Mouse (Mus musculus) midbrain, embryonic 12.5 days (tissue): Measurements from ENCODE around the gene Prr19. TPM values are rescaled to one million over a fixed set of nuclear protein-coding genes. Genes with fewer than 3 reads are reported as not detected.

Source experiments
- ATAC-seq: fragments of 200-750 bp; cut with Nextera tagmentation; 2 replicates; pipeline ENCODE4 v1.8.0; 2017; ENCODE audit warnings: low read depth, moderate TSS enrichment, moderate library complexity; ENCODE audit not compliant: low FRiP score
- H3K27ac ChIP-seq: fragments of 300-500 bp; sonication (generic); replicated peaks from 2 replicates; pipeline ENCODE4 v1.5.1; 2016; ENCODE audit warnings: mild to moderate bottlenecking
- H3K27me3 ChIP-seq: fragments of 300-500 bp; sonication (generic); 2 replicates; pipeline ENCODE4 v1.6.1; 2016; ENCODE audit warnings: mild to moderate bottlenecking
- H3K36me3 ChIP-seq: fragments of 300-500 bp; sonication (generic); 2 replicates; pipeline ENCODE4 v1.6.1; 2016
- H3K4me1 ChIP-seq: fragments of 300-500 bp; sonication (generic); 2 replicates; pipeline ENCODE4 v1.6.1; 2016
- H3K4me2 ChIP-seq: fragments of 300-500 bp; sonication (generic); replicated peaks from 2 replicates; pipeline ENCODE4 v1.6.1; 2016; ENCODE audit warnings: mild to moderate bottlenecking, moderate library complexity
- H3K4me3 ChIP-seq: fragments of 300-500 bp; sonication (generic); 2 replicates; pipeline ENCODE4 v1.5.1; 2016; ENCODE audit warnings: mild to moderate bottlenecking
- H3K9ac ChIP-seq: fragments of 300-500 bp; sonication (generic); replicated peaks from 2 replicates; pipeline ENCODE4 v1.6.1; 2016; ENCODE audit warnings: mild to moderate bottlenecking, moderate library complexity
- H3K9me3 ChIP-seq: fragments of 300-500 bp; sonication (generic); 2 replicates; pipeline ENCODE4 v1.6.1; 2016; ENCODE audit warnings: mild to moderate bottlenecking
- WGBS: fragments of 180-500 bp; shearing (Covaris S2); methylation state at CpG from one replicate; pipeline ENCODE4 v1.1.7; 2016; 5-methylcytosine and 5-hydroxymethylcytosine counted together
- polyA plus RNA-seq: library from polyadenylated mRNA; unstranded; fragments of >200 nt; fragmentation: Nextera tagmentation; extraction: Ambion mirVana; gene quantifications from 2 replicates; pipeline ENCODE4 v1.2.1, GENCODE M21; 2016

Gene Prr19
- polyA plus RNA-seq, 1 experiment from 2014 or later: 1.3 TPM

- peaks cover 25% of the 10 kb centered on the region for H3K4me1 ChIP-seq
- H3K36me3 ChIP-seq: peaks cover 35% of the 10 kb centered on the region
- peak within 1 kb of the TSS; percentile 97 for H3K27ac ChIP-seq
- under 1% methylated on average over 52 of the region's 52 CpGs for WGBS
- peak within 1 kb of the TSS; percentile 72 for H3K4me3 ChIP-seq
- H3K27me3 ChIP-seq: peaks cover 1% of the 10 kb centered on the region; the same call in 1 of the 2 replicates
- H3K9ac ChIP-seq: peak within 1 kb of the TSS; percentile 88
- peak within 1 kb of the TSS; percentile 76 for H3K4me2 ChIP-seq
- H3K9me3 ChIP-seq: no peaks in the 10 kb centered on the region
- ATAC-seq: peak; percentile 90
Observed at GRCm38 (mm10) chr7:25297454-25298325, 3.5 kb upstream of the Prr19 start, which contains the start of gene Pafah1b3. Gene Pafah1b3 (minus strand): TSS chr7:25297986.

GRCm38 (mm10) chr7:25303003-25303684, 1.9 kb downstream of the Prr19 start:
- Histone ChIP-seq H3K9me3 (no peaks in the 10 kb centered on the region), H3K4me3 (no peak overlapping the region), H3K27me3 (peaks cover 29% of the 10 kb centered on the region), H3K4me2 (no peak overlapping the region), H3K9ac (no peak overlapping the region), H3K36me3 (no peaks in the 10 kb centered on the region), H3K27ac (no peak overlapping the region), H3K4me1 (peaks cover 17% of the 10 kb centered on the region)
- no peak for ATAC-seq
- WGBS: 80% methylated on average over 9 of the region's 9 CpGs

- H3K27me3 ChIP-seq: peaks cover 34% of the 10 kb centered on the region
- 78% methylated on average over 3 of the region's 3 CpGs for WGBS
- peaks cover 12% of the 10 kb centered on the region for H3K4me1 ChIP-seq
- no peak overlapping the region for H3K4me2 ChIP-seq
- H3K4me3 ChIP-seq: no peak overlapping the region
- H3K27ac ChIP-seq: no peak overlapping the region
- no peaks in the 10 kb centered on the region for H3K36me3 ChIP-seq
- no peak overlapping the region for H3K9ac ChIP-seq
- no peak for ATAC-seq
- no peaks in the 10 kb centered on the region for H3K9me3 ChIP-seq
Observed at GRCm38 (mm10) chr7:25303685-25304006, 2.4 kb downstream of the Prr19 start.

GRCm38 (mm10) chr7:25305481-25305880, 4.3 kb downstream of the Prr19 start:
- no peaks in the 10 kb centered on the region for H3K36me3 ChIP-seq
- peak overlapping the region; percentile 65 for H3K27ac ChIP-seq
- peak; percentile 38; the same call in 1 of the 2 replicates for ATAC-seq
- H3K4me3 ChIP-seq: peak overlapping the region; percentile 57
- no peaks in the 10 kb centered on the region for H3K9me3 ChIP-seq
- peak overlapping the region; percentile 76 for H3K4me2 ChIP-seq
- peaks cover 43% of the 10 kb centered on the region for H3K27me3 ChIP-seq
- H3K9ac ChIP-seq: peak overlapping the region; percentile 71
- peaks cover 11% of the 10 kb centered on the region for H3K4me1 ChIP-seq
- WGBS: 3% methylated on average over 2 of the region's 2 CpGs

GRCm38 (mm10) chr7:25305956-25306613, 4.9 kb downstream of the Prr19 start, which contains the start of gene Tmem145:
Gene Tmem145 (plus strand): TSS chr7:25306106.
- peak within 1 kb of the TSS; percentile 57 for H3K4me3 ChIP-seq
- no peaks in the 10 kb centered on the region for H3K9me3 ChIP-seq
- H3K9ac ChIP-seq: peak within 1 kb of the TSS; percentile 71
- H3K27me3 ChIP-seq: peaks cover 47% of the 10 kb centered on the region
- peak within 1 kb of the TSS; percentile 65 for H3K27ac ChIP-seq
- H3K36me3 ChIP-seq: no peaks in the 10 kb centered on the region
- peak within 1 kb of the TSS; percentile 76 for H3K4me2 ChIP-seq
- WGBS: under 1% methylated on average over 47 of the region's 47 CpGs
- H3K4me1 ChIP-seq: peaks cover 11% of the 10 kb centered on the region
- ATAC-seq: peak; percentile 70

- ATAC-seq: 0 out of 2 replicates have a peak, but pooled peaks have one; percentile 2
- Histone ChIP-seq H3K9me3 (no peaks in the 10 kb centered on the region), H3K9ac (peak overlapping the region; percentile 71), H3K27ac (peak overlapping the region; percentile 65; the same call in 1 of the 2 replicates), H3K4me1 (peaks cover 11% of the 10 kb centered on the region), H3K4me2 (peak overlapping the region; percentile 76), H3K36me3 (no peaks in the 10 kb centered on the region), H3K4me3 (peak overlapping the region; percentile 57), H3K27me3 (peaks cover 53% of the 10 kb centered on the region)
- 37% methylated on average over 2 of the region's 2 CpGs for WGBS
Observed at GRCm38 (mm10) chr7:25306614-25306996, 5.4 kb downstream of the Prr19 start.

GRCm38 (mm10) chr7:25308702-25309318, 7.6 kb downstream of the Prr19 start:
- no peak overlapping the region for H3K9ac ChIP-seq
- H3K27me3 ChIP-seq: peaks cover 62% of the 10 kb centered on the region
- WGBS: 68% methylated on average over 16 of the region's 17 CpGs

GRCm38 (mm10) chr7:25309425-25309824, 8.2 kb downstream of the Prr19 start:
- 89% methylated on average over 9 of the region's 9 CpGs for WGBS
- H3K9me3 ChIP-seq: no peaks in the 10 kb centered on the region
- no peak overlapping the region for H3K9ac ChIP-seq
- H3K4me2 ChIP-seq: no peak overlapping the region
- no peak overlapping the region for H3K4me3 ChIP-seq
- peaks cover 64% of the 10 kb centered on the region for H3K27me3 ChIP-seq
- no peak for ATAC-seq
- H3K27ac ChIP-seq: no peak overlapping the region
- H3K4me1 ChIP-seq: peaks cover 11% of the 10 kb centered on the region
- no peaks in the 10 kb centered on the region for H3K36me3 ChIP-seq

More at GRCm38 (mm10) chr7:25308702-25309318, 7.6 kb downstream of the Prr19 start:
- Histone ChIP-seq H3K4me2 (no peak overlapping the region), H3K4me3 (no peak overlapping the region), H3K9me3 (no peaks in the 10 kb centered on the region), H3K27ac (no peak overlapping the region), H3K36me3 (no peaks in the 10 kb centered on the region), H3K4me1 (peaks cover 11% of the 10 kb centered on the region)
- ATAC-seq: no peak

- Histone ChIP-seq H3K4me3 (no peak overlapping the region), H3K27me3 (peaks cover 82% of the 10 kb centered on the region), H3K9ac (no peak overlapping the region), H3K36me3 (no peaks in the 10 kb centered on the region), H3K9me3 (no peaks in the 10 kb centered on the region), H3K4me2 (no peak overlapping the region), H3K27ac (no peak overlapping the region), H3K4me1 (peaks cover 16% of the 10 kb centered on the region)
- no peak for ATAC-seq
- WGBS: 85% methylated on average over 11 of the region's 11 CpGs
Observed at GRCm38 (mm10) chr7:25311193-25311592, 10.0 kb downstream of the Prr19 start.

- no peak overlapping the region for H3K4me2 ChIP-seq
- H3K4me3 ChIP-seq: no peak overlapping the region
- H3K36me3 ChIP-seq: no peaks in the 10 kb centered on the region
- no peaks in the 10 kb centered on the region for H3K9me3 ChIP-seq
- 52% methylated on average over 7 of the region's 7 CpGs for WGBS
- H3K9ac ChIP-seq: no peak overlapping the region
- H3K4me1 ChIP-seq: peaks cover 27% of the 10 kb centered on the region
- peaks cover 69% of the 10 kb centered on the region for H3K27me3 ChIP-seq
- no peak overlapping the region for H3K27ac ChIP-seq
- ATAC-seq: no peak
Observed at GRCm38 (mm10) chr7:25313325-25313724, 12.1 kb downstream of the Prr19 start.

GRCm38 (mm10) chr7:25314606-25315305, 13.5 kb downstream of the Prr19 start:
- Histone ChIP-seq H3K4me2 (peak overlapping the region; percentile 99), H3K9me3 (no peaks in the 10 kb centered on the region), H3K27ac (no peak overlapping the region), H3K4me3 (peak overlapping the region; percentile 44), H3K27me3 (peaks cover 57% of the 10 kb centered on the region), H3K4me1 (peaks cover 29% of the 10 kb centered on the region), H3K36me3 (no peaks in the 10 kb centered on the region), H3K9ac (peak overlapping the region; percentile 52)
- whole genome bisulfite sequencing: 2% methylated on average over 48 of the region's 51 CpGs
- ATAC-seq: no peak
